ENCODE assay signal across 13 mouse cellular contexts in genomic region chr4:22667733-22668381, GRCm38 (mm10).
DNase-seq lines count a peak whose midpoint lies in the region; ATAC-seq and TF ChIP-seq lines count a peak whose summit lies in the region.
"Had no signal": no experiment of that assay in that cellular context is flagged by ENCODE, and none has a peak within 500 bp of the region (broad histone marks: within the 10 kb centered on the region; RNA-seq: fewer than 3 reads in every experiment).

No protein-coding gene starts in this region.

- H3K4me3 ChIP-seq in forebrain, embryonic 13.5 days: no peak overlapping the region
- H3K4me3 ChIP-seq in neural tube, embryonic 14.5 days (ENCODE audit: low read depth, low read length): no peak overlapping the region
- H3K4me3 ChIP-seq in kidney, embryonic 14.5 days (ENCODE audit: low read length): no peak overlapping the region

- peak overlapping the region; percentile 37 for H3K4me2 ChIP-seq in forebrain, embryonic 13.5 days
- H3K4me2 ChIP-seq in neural tube, embryonic 14.5 days (ENCODE audit: low read depth, low read length): peak overlapping the region; percentile 21; the same call in 1 of the 2 replicates
- H3K4me2 ChIP-seq in kidney, embryonic 14.5 days (replicated peaks; ENCODE audit: low read depth, low read length): no peak overlapping the region

- no peak overlapping the region for H3K9ac ChIP-seq in forebrain, embryonic 13.5 days
- H3K9ac ChIP-seq in neural tube, embryonic 14.5 days (replicated peaks; ENCODE audit: low read depth, low read length): no peak overlapping the region
- no peak overlapping the region for H3K9ac ChIP-seq in kidney, embryonic 14.5 days (ENCODE audit: low read depth, low read length)

- 2% methylated on average over 7 of the region's 7 CpGs for WGBS in forebrain, embryonic 13.5 days
- WGBS in neural tube, embryonic 14.5 days: 6% methylated on average over 7 of the region's 7 CpGs
- WGBS in kidney, embryonic 14.5 days: 5% methylated on average over 7 of the region's 7 CpGs

- no peaks in the 10 kb centered on the region for H3K27me3 ChIP-seq in forebrain, embryonic 13.5 days
- no peaks in the 10 kb centered on the region for H3K27me3 ChIP-seq in neural tube, embryonic 14.5 days (ENCODE audit: control insufficient read depth, insufficient read depth, low read length)
- no peaks in the 10 kb centered on the region for H3K27me3 ChIP-seq in kidney, embryonic 14.5 days (ENCODE audit: control insufficient read depth, insufficient read depth, low read length)

- H3K36me3 ChIP-seq in forebrain, embryonic 13.5 days (ENCODE audit: poor library complexity, severe bottlenecking): no peaks in the 10 kb centered on the region
- no peaks in the 10 kb centered on the region for H3K36me3 ChIP-seq in neural tube, embryonic 14.5 days (ENCODE audit: control insufficient read depth, insufficient read depth, low read length)
- no peaks in the 10 kb centered on the region for H3K36me3 ChIP-seq in kidney, embryonic 14.5 days (ENCODE audit: control insufficient read depth, insufficient read depth, low read length)

- DNase-seq in brain, embryonic 14.5 days (ENCODE audit: low read depth): peak; percentile 88
- DNase-seq in mesoderm, embryonic 11.5 days (ENCODE audit: low read depth, low spot score): peak; percentile 44
- DNase-seq in spleen, postnatal 10 days (ENCODE audit: low spot score in 2 of 2): no peak
- no peak for DNase-seq in frontal cortex, postnatal 36 days (ENCODE audit: low spot score in 2 of 2)
- DNase-seq: heart, postnatal 36 days; liver; lung, postnatal 14 days; thymus, adult 18-20 months had no signal

- H3K4me1 ChIP-seq in forebrain, embryonic 13.5 days: peaks cover 6% of the 10 kb centered on the region
- H3K4me1 ChIP-seq in neural tube, embryonic 14.5 days (ENCODE audit: control insufficient read depth, insufficient read depth, low read length): no peaks in the 10 kb centered on the region
- H3K4me1 ChIP-seq in kidney, embryonic 14.5 days (ENCODE audit: control insufficient read depth, insufficient read depth, low read length): no peaks in the 10 kb centered on the region

- H3K27ac ChIP-seq in forebrain, embryonic 13.5 days: peak overlapping the region; percentile 35; the same call in 1 of the 2 replicates
- no peak overlapping the region for H3K27ac ChIP-seq in neural tube, embryonic 14.5 days (ENCODE audit: low read depth, low read length)
- H3K27ac ChIP-seq in kidney, embryonic 14.5 days (ENCODE audit: low read depth, low read length): no peak overlapping the region
- H3K27ac ChIP-seq: kidney, postnatal 0 days had no signal

- TF ChIP-seq POLR2A in brain, embryonic 14.5 days (IDR thresholded peaks at IDR 0.05; ENCODE audit: borderline replicate concordance, extremely low read depth, insufficient read depth, insufficient read length, poor library complexity, severe bottlenecking): no peak

- H3K9me3 ChIP-seq in forebrain, embryonic 13.5 days (replicated peaks): no peaks in the 10 kb centered on the region
- H3K9me3 ChIP-seq in neural tube, embryonic 14.5 days (ENCODE audit: control insufficient read depth, low read length): no peaks in the 10 kb centered on the region
- H3K9me3 ChIP-seq in kidney, embryonic 14.5 days (ENCODE audit: control insufficient read depth, low read length): no peaks in the 10 kb centered on the region

- peak; percentile 90 for ATAC-seq in forebrain, embryonic 13.5 days
- no peak for ATAC-seq in neural tube, embryonic 14.5 days (ENCODE audit: low read depth)
- ATAC-seq in kidney, embryonic 14.5 days (ENCODE audit: low FRiP score, low TSS enrichment): no peak
- ATAC-seq: CD4-positive, CD25-positive, alpha-beta regulatory T cell, adult 4 months had no signal

- TF ChIP-seq CTCF in brain, embryonic 14.5 days (IDR thresholded peaks at IDR 0.05; ENCODE audit: borderline replicate concordance, extremely low read depth, insufficient read depth, insufficient read length): no peak

Comparison
In these comparisons a context has a peak if more than half of its experiments do, and no peak if none do; other contexts are left out.
1. DNase-seq: peak in brain, embryonic 14.5 days (single experiment) and mesoderm, embryonic 11.5 days (single experiment); none in spleen, postnatal 10 days (0 of 2) and frontal cortex, postnatal 36 days (0 of 2).